Mouse (Mus musculus) ovary, adult 18-20 months (tissue): ENCODE measurements around the gene Ryr1.
"Not testable (repeated sequence)": the region's sequence is repeated elsewhere in the genome, so short reads cannot be mapped to it uniquely, and the experiment has no call there.

Source experiments
- DNase-seq: peaks from one replicate; pipeline ENCODE4 v3.0.0; 2022; ENCODE audit warnings: low spot score, mixed read lengths

Gene Ryr1

DNA sequence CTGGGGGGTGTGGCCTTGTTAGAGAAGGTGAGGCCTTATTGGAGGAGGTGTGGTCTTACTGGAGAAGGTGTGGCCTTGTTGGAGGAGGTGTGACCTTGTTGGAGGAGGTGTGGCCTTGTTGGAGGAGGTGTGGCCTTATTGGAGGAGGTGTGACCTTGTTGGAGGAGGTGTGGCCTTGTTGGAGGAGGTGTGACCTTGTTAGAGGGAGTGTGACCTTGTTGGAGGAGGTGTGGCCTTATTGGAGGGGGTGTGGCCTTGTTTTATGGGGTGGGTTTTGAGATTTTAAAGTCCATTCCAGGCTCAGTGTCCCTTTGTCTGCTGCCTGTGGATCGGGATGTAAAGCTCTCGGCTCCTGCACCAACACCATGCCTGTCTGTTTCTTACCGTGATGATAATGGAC, 40.6 kb downstream of the Ryr1 start:
- no peak for DNase-seq

GRCm38 (mm10) chr7:29079419-29079950, 45.5 kb downstream of the Ryr1 start:
- no peak for DNase-seq

DNA sequence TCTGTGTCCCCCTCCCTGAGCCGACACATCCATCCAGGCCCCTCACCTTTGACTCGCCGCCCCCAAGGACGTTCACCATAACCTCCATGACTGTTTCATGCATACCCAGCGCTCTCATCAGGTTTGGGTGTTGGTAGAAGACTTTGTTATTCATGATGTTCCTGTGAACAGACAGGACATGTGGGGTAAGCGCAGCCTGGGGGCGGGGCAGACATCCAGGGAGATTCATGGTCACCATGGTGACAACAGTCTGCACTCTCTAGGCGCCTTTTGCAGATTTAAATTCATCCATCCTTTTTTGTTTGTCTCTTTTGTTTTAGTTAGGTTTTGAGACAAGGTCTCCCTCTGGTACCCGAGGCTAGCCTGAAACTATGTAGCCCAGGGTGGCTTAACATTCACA, 48.0 kb downstream of the Ryr1 start:
- no peak for DNase-seq

- DNase-seq: no peak
These were observed 49.8 kb downstream of the Ryr1 start for GRCm38 (mm10) chr7:29075208-29075607.

DNA sequence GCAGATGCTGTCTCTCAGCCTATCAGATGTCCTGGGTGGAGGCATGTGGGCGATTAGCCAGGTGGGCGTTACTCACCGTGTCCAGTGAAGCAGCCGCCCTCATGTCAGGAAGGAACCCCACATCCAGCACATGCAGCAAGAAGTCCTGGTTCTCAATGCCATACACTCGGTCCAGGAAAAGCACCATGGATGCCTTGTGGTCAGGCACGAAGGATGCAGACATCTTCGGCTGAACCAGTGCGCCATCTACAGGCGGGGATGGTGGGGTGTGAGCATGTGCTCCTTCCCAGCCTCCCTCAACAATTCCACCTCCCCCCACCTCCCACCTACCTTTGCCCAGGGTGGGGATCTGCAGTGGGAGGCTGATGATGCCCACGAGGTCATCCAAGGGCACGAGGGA, 52.3 kb downstream of the Ryr1 start:
- DNase-seq: no peak

DNA sequence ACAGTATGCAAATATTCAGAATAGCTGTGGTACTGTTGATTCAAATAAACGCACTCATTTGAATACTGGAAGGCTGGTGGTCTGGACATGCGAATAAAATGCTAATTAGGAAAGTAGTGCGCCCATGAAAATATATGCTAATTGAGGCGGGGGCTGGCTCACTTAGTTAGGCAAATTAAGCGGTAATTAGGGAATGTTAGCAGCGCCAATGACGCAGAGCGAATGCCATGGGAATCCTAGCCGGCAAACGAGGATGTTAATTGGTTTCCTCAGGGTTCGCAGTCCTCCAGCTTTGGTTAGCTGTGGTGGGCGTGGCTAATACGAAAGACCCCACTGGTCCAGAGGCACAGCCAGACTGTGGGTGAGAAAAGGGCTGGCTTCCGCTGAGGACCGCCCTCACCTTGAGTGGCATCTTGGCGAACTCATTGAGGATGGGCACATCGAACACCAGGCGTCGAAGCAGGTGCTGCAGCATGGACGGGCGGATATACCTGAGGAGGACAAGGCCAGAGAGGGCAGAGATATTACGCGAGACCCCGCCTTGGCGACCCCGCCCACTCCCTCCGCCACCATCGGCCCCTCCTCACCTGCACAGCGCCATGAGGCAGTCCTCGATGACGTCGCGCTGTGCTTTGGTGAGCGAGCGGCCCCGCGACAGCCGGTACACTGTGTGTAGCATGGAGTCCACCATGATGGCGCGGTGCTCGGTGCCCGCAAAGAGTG, 53.6 kb downstream of the Ryr1 start:
- no peak for DNase-seq

GRCm38 (mm10) chr7:29070364-29071168, 54.4 kb downstream of the Ryr1 start:
- no peak for DNase-seq

DNA sequence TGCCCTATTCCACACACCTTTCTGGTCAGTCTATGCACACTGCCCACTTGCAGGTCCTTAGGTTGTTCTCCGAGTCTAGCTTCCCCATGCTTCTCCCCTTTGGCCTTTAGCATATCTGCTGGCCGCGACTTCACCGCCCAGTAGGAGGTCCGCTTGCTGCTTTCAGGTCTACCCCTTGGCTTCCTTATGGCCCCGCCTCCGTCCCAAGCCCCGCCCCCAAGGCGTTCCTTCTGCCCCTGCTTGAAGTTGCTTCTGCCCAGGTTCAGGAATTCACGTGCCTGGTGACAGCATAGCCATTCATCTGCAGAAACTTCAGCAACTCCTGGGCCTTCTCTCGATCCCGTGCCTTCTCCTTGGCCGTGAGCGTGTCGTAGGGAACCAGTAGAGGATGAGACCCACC, 57.2 kb downstream of the Ryr1 start:
- DNase-seq: no peak

GRCm38 (mm10) chr7:29063476-29063875, 61.5 kb downstream of the Ryr1 start:
- not testable (repeated sequence) for DNase-seq

- DNase-seq: no peak
These were observed 63.4 kb downstream of the Ryr1 start for GRCm38 (mm10) chr7:29061522-29062037.

GRCm38 (mm10) chr7:29059445-29059844, 65.5 kb downstream of the Ryr1 start:
- no peak for DNase-seq

- DNase-seq: no peak
These were observed 72.2 kb downstream of the Ryr1 start for GRCm38 (mm10) chr7:29052821-29053220.

- DNase-seq: no peak
These were observed 74.2 kb downstream of the Ryr1 start for GRCm38 (mm10) chr7:29050797-29051196.

GRCm38 (mm10) chr7:29048615-29049014, 76.4 kb downstream of the Ryr1 start:
- no peak for DNase-seq

GRCm38 (mm10) chr7:29048070-29048469, 76.9 kb downstream of the Ryr1 start:
- no peak for DNase-seq

DNA sequence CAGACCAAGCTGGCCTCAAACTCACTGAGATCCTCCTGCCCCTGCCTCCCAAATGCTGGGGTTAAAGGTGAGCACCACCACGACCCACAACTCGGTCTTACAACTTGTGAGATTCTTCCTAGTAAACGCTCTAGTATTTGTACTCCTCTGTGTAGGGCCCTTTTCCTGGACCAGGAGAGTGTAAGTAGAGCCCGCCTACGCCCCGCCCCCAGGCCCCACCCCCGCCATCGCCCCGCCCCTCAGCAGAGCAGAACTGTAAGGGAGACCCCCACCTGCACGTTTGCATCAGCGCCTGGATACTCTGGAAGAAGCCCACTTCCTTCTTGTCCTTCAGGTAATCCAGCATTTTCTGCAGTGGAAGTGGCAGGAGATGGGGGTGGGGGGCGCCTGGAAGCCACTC, 78.4 kb downstream of the Ryr1 start:
- DNase-seq: no peak

DNA sequence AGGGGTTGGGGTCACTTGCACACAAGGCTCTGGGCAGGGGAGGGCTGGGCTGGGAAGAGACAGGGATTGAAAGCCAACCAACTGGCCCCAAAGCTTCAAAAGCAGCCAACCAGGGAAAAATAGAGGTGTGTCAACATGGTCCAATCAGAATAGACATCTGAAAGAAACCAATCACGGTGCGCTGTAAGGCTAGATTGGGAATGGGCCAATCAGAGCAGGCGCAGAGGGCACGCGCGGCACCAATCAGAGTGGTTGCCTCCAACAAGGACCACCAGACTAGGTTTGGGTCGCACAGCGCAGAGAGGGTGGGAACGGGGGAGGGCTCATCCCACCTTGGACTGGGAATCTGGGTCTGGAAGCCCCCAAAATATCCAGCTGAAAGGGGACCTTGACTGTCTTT, 80.7 kb downstream of the Ryr1 start:
- no peak for DNase-seq

DNA sequence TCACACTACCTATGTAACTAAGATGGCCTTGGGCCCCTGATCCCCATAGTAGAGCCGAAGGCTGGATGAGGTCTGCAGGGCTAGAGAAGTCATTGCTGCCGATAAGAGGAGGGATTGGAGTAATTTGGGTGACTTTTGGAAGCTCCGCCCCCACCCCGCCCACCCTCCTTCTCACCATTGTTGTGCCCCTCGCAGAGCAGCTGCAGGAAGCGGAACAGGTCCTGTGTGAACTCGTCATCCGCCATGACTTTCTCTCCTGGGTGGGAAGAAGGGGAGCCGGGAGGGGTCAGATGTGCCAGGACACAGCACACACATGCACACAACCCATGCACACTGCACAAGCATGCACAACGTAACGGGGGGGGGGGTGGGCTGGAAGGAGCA, 81.3 kb downstream of the Ryr1 start:
- no peak for DNase-seq

- peak; percentile 34 for DNase-seq
These were observed 81.8 kb downstream of the Ryr1 start for GRCm38 (mm10) chr7:29043016-29043673.

DNA sequence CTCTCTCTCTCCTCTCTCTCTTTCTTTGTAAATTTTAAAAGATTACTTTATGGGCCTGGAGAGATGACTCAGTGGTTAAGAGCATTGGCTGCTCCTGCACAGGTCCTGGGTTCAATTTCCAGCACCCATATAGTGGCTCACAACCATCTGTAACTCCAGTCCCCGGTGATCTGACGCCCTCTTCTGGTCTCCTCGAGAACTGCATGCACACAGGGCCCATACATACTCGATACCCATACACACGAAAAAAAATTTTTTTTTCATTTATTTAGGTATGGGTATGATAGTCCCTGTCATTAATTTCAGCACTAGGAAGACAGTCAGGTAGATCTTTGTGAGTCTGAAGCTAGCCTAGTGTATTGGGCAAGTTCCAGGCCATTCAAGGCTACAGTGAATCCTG, 83.8 kb downstream of the Ryr1 start:
- no peak for DNase-seq

- no peak for DNase-seq
These were observed 84.9 kb downstream of the Ryr1 start for GRCm38 (mm10) chr7:29039985-29040661.

DNA sequence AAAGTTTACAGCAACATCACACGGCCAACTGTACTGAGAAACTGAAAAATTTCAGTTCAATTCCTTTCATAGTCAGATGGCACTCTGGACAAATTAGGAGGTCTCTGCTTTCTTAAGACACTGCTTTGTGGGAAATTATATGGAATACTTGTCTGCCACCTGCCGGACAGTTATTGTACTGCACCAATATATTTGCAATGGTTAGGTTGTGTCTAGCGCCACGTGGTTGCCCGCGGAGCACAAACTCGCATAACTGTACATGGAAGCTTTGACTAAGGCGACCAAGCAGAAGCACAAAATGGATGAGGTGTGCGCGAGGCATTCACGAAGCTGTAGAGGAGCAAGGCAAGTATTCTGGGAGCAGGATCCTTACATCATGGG, 85.4 kb downstream of the Ryr1 start:
- peak; percentile 46 for DNase-seq
